Mouse (Mus musculus): ENCODE data around the gene Ltbp1.

GRCm38 (mm10) chr17:75055235-75055634 lies 49.9 kb downstream of the Ltbp1 start:
- TF ChIP-seq CTCF (IDR thresholded peaks at IDR 0.05; ENCODE audit: extremely low read depth, insufficient read length, insufficient replicate concordance, low read depth, low read length) (no peak), POLR2A (IDR thresholded peaks at IDR 0.05; ENCODE audit: low read depth, low read length) (no peak)
